Mouse (Mus musculus) neural tube, embryonic 13.5 days (tissue): Measurements from ENCODE around the gene Hao2. TPM values are rescaled to one million over a fixed set of nuclear protein-coding genes. Genes with fewer than 3 reads are reported as not detected.

ENCODE experiments used
- ATAC-seq: fragments of 200-750 bp; cut with Nextera tagmentation; 2 replicates; pipeline ENCODE4 v1.8.0; 2017; ENCODE audit warnings: low read depth, mild to moderate bottlenecking, moderate TSS enrichment, moderate library complexity
- H3K27ac ChIP-seq: fragments of 300-500 bp; sonication (generic); replicated peaks from 2 replicates; pipeline ENCODE4 v1.5.1; 2015; ENCODE audit warnings: moderate library complexity, mild to moderate bottlenecking, inconsistent platforms
- H3K27me3 ChIP-seq: fragments of 300-500 bp; sonication (generic); 2 replicates; pipeline ENCODE4 v1.6.1; 2015; ENCODE audit warnings: mild to moderate bottlenecking, inconsistent platforms
- H3K36me3 ChIP-seq: fragments of 300-500 bp; sonication (generic); 2 replicates; pipeline ENCODE4 v1.6.1; 2015; ENCODE audit warnings: mild to moderate bottlenecking, inconsistent platforms
- H3K4me1 ChIP-seq: fragments of 300-500 bp; sonication (generic); replicated peaks from 2 replicates; pipeline ENCODE4 v1.6.1; 2015; ENCODE audit warnings: inconsistent platforms
- H3K4me2 ChIP-seq: fragments of 300-500 bp; sonication (generic); 2 replicates; pipeline ENCODE4 v1.6.1; 2015; ENCODE audit warnings: inconsistent platforms, mild to moderate bottlenecking, moderate library complexity
- H3K4me3 ChIP-seq: fragments of 300-500 bp; sonication (generic); 2 replicates; pipeline ENCODE4 v1.5.1; 2015; ENCODE audit warnings: mild to moderate bottlenecking, inconsistent platforms
- H3K9ac ChIP-seq: fragments of 300-500 bp; sonication (generic); 2 replicates; pipeline ENCODE4 v1.6.1; 2015; ENCODE audit warnings: moderate library complexity, mild to moderate bottlenecking, inconsistent platforms
- H3K9me3 ChIP-seq: fragments of 300-500 bp; sonication (generic); 2 replicates; pipeline ENCODE4 v1.6.1; 2016; ENCODE audit warnings: inconsistent platforms
- WGBS: fragments of 180-500 bp; shearing (Covaris S2); methylation state at CpG from one replicate; pipeline ENCODE4 v1.1.7; 2015; 5-methylcytosine and 5-hydroxymethylcytosine counted together
- polyA plus RNA-seq: library from polyadenylated mRNA; unstranded; fragments of >200 nt; fragmentation: Nextera tagmentation; extraction: Ambion mirVana; gene quantifications from 2 replicates; pipeline ENCODE4 v1.2.1, GENCODE M21; 2015

The Hao2 gene
- polyA plus RNA-seq, 1 experiment from 2014 or later = not detected

DNA sequence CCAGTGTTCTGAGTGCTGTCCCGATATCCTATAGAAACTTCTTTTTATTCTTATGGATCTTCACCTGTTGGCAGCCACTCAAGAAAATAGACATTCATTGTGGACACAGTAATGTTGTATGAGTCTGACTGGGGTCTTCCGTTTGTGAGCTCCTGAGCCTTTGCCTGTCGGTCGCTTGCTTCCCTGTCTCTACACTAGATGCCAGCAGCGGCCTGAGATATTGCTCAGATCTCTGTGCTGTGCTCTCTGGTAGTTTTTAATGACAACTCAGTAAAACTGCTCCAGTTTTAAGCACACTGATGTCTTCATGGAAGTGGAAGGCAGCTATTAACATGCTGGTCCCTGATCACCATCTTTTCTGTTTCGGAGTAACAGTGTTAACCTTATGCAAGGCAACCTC is 20.6 kb upstream of the Hao2 start:
- no peak for ATAC-seq
- Histone ChIP-seq H3K4me2 (no peak overlapping the region), H3K27ac (no peak overlapping the region), H3K4me1 (no peaks in the 10 kb centered on the region), H3K27me3 (no peaks in the 10 kb centered on the region), H3K36me3 (no peaks in the 10 kb centered on the region), H3K4me3 (no peak overlapping the region), H3K9me3 (no peaks in the 10 kb centered on the region), H3K9ac (no peak overlapping the region)
- 77% methylated on average over 6 of the region's 6 CpGs for WGBS

DNA sequence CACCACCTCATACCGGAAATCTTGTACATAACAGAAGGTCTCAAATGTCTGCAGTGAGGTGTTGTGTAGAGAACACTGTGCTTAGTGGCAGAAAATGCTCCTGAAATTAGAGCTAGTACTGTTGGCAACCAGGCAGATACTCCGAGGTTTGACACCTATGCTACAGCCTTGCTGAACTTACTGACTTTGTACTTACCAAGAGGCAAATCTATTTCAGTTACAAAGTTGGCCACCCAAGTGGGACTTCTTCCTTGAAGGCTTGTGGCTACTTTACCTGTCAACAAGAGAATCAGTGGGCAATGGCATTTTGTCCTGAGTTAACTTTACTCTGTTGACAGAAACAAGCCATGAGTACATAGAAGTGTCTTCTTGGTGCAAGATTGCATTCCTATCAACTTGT is 4.6 kb upstream of the Hao2 start:
- WGBS = 84% methylated on average over 2 of the region's 2 CpGs

DNA sequence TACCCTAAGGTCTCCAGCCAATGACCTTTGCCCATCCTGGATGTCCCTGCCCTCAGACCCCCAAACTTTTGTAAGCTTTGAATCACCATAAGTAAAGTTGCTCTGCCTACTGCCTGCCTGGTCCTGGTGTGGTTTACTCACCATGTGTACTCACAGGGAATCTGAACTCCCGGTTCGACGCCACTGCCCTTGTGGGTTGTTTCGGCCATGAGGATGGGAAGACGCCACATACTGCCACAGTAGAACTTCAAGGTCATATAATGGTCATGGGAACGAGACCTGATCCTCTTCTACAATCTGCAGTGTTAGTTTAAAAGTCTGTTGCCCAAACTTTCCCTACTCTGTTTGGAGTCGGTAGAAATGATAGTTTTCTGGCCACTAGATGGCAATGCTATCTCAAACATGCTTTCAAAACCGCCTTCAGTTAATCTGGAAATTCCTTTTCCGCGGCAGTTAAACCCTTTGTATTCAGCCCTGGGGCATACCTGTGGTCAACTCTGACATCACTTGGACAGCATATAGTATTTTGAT is 2.1 kb upstream of the Hao2 start:
- Histone ChIP-seq H3K4me2 (peak overlapping the region; percentile 37), H3K4me1 (no peaks in the 10 kb centered on the region), H3K4me3 (no peak overlapping the region), H3K27ac (no peak overlapping the region), H3K9ac (no peak overlapping the region), H3K27me3 (no peaks in the 10 kb centered on the region), H3K36me3 (no peaks in the 10 kb centered on the region), H3K9me3 (no peaks in the 10 kb centered on the region)
- ATAC-seq = 0 out of 2 replicates have a peak, but pooled peaks have one; percentile 27
- WGBS = 48% methylated on average over 10 of the region's 10 CpGs

More for the DNA sequence above, 4.6 kb upstream of the Hao2 start:
- H3K9me3 ChIP-seq = no peaks in the 10 kb centered on the region
- H3K27ac ChIP-seq = no peak overlapping the region
- H3K4me2 ChIP-seq = no peak overlapping the region
- H3K4me1 ChIP-seq = no peaks in the 10 kb centered on the region
- no peak overlapping the region for H3K4me3 ChIP-seq
- H3K9ac ChIP-seq = no peak overlapping the region
- H3K36me3 ChIP-seq = no peaks in the 10 kb centered on the region
- H3K27me3 ChIP-seq = no peaks in the 10 kb centered on the region
- ATAC-seq = no peak

DNA sequence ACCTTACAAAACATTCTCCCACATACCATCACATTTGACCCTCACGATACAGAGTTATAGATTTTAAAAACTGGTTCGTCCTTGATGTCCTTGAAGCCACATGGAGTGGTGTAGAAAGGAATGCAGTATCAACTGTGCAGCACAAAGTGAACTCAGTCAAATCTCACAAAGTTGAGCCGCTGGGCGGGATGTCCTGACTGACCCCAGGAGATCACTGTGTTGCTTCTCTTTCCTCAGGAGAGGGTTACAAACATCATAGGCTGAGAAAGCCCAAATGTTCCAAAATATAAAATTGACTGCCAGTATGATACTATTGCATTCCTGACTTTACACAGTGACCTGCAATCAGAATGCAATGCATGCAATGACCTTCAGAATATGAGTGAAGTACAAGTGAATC is 2.6 kb downstream of the Hao2 start:
- Histone ChIP-seq H3K4me3 (no peak overlapping the region), H3K9me3 (no peaks in the 10 kb centered on the region), H3K4me2 (no peak overlapping the region), H3K27ac (no peak overlapping the region), H3K4me1 (no peaks in the 10 kb centered on the region), H3K27me3 (no peaks in the 10 kb centered on the region), H3K9ac (no peak overlapping the region), H3K36me3 (no peaks in the 10 kb centered on the region)
- ATAC-seq = no peak
- WGBS = 91% methylated on average over 4 of the region's 4 CpGs

DNA sequence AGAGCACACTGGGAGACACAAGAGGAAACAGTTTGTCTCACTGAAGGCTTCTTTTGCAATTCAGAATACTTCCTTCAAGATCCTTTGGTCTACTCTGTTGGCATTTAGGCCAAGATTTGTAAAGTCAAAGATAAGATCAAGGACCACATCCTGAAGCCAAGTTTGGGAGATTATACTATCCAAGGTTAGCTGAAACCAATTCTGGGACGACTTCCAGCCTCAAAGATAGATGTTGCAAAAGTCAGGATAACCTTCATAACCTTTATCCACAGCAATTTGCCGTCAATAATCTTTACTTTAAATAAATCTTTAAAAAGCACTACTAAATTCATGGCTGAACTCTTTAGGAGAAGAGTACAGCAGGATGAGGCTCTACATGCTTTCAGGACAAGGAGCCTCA is 4.8 kb downstream of the Hao2 start:
- no peaks in the 10 kb centered on the region for H3K36me3 ChIP-seq
- no peak overlapping the region for H3K9ac ChIP-seq
- no peak overlapping the region for H3K4me3 ChIP-seq
- no peaks in the 10 kb centered on the region for H3K9me3 ChIP-seq
- no peak overlapping the region for H3K27ac ChIP-seq
- H3K4me2 ChIP-seq = no peak overlapping the region
- H3K27me3 ChIP-seq = no peaks in the 10 kb centered on the region
- ATAC-seq = no peak
- no peaks in the 10 kb centered on the region for H3K4me1 ChIP-seq
- WGBS = 75% methylated on average over 2 of the region's 2 CpGs

DNA sequence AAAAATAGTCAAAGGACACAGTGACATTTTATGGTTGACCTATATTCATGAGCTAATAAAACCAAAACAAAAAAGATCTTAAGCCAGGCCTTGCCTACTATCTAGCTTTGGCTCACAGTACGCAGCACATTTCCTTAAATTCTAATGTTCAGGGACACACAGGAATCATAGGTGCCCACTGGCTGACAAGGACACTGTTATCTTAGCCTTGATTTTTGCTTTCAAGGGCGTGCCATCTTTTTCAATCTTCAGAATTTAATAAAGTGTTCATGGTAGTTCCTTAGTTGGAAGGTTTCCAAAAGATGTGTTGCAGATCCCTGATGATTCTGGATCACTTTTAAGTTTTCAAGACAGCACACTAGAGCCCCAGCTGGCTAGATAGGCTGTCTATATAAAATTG is 12.2 kb downstream of the Hao2 start:
- no peaks in the 10 kb centered on the region for H3K36me3 ChIP-seq
- H3K27me3 ChIP-seq = no peaks in the 10 kb centered on the region
- H3K4me1 ChIP-seq = no peaks in the 10 kb centered on the region
- H3K9ac ChIP-seq = no peak overlapping the region
- no peak for ATAC-seq
- no peak overlapping the region for H3K4me2 ChIP-seq
- H3K4me3 ChIP-seq = no peak overlapping the region
- H3K27ac ChIP-seq = no peak overlapping the region
- H3K9me3 ChIP-seq = no peaks in the 10 kb centered on the region
- WGBS = 87% methylated on average over 2 of the region's 2 CpGs

DNA sequence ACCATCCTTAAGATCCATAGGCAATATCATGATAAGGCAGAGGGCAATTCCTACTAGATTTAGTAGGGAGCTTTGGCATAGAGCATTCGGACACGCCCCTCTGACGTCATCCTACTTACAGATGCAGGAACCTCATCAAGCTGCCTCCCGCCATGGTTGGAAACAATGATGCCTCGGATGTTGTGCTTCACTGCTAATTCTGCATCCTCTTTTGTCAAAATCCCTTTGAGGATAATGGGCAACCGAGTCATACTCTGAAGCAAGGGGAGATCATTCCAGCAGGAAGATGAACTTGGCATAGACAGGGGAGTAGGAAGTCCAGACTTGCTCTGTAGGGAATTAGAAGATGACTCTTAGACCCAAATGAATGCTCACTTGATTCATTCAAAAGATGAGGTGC is 12.8 kb downstream of the Hao2 start:
- no peak overlapping the region for H3K4me2 ChIP-seq
- no peak overlapping the region for H3K9ac ChIP-seq
- H3K36me3 ChIP-seq = no peaks in the 10 kb centered on the region
- ATAC-seq = no peak
- H3K4me1 ChIP-seq = no peaks in the 10 kb centered on the region
- H3K9me3 ChIP-seq = no peaks in the 10 kb centered on the region
- no peak overlapping the region for H3K27ac ChIP-seq
- 74% methylated on average over 6 of the region's 6 CpGs for WGBS
- H3K27me3 ChIP-seq = no peaks in the 10 kb centered on the region
- H3K4me3 ChIP-seq = no peak overlapping the region

DNA sequence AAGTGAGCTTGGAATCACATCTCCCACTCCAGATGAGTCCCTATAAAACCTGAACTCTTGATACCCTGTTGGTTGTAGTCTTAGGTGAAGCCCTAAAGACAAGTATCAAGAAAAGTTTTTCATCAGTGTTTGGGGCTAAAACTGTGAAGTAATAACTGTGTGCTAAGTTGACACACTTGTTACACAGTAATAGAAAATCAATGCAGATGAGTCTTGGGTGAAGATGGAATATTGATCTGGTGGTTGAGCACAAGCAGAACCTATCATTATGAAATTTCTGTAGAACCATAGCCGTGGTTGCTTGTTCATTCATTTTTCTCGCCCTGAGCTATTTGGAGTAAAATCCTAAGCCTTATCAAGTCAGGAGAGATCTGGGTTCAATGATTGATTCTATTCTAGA is 24.8 kb downstream of the Hao2 start:
- 84% methylated on average over 2 of the region's 2 CpGs for WGBS

DNA sequence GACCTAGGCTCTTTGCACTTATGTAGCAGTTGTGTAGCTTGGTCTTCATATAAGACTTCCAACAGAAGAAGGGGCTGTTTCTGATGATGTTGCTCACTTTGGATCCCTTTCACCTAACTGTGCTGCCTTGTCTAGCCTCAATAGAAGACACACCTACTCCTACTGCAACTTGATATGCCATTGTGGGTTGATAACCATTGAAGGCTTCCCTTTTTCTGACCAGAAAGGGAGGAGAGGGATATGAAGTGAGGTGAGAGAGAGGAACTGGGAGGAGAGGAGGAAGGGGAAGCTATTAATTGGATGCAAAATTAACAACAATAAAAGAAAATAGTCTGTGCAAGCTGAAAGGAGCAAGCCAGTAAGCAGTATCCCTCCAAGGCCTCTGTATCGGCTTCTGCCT is 30.2 kb downstream of the Hao2 start:
- no peaks in the 10 kb centered on the region for H3K9me3 ChIP-seq
- no peak overlapping the region for H3K9ac ChIP-seq
- no peak overlapping the region for H3K4me2 ChIP-seq
- no peaks in the 10 kb centered on the region for H3K4me1 ChIP-seq
- 85% methylated on average over 1 of the region's 1 CpGs for WGBS
- no peaks in the 10 kb centered on the region for H3K36me3 ChIP-seq
- no peak overlapping the region for H3K27ac ChIP-seq
- no peaks in the 10 kb centered on the region for H3K27me3 ChIP-seq
- no peak overlapping the region for H3K4me3 ChIP-seq
- no peak for ATAC-seq

More for the DNA sequence above, 24.8 kb downstream of the Hao2 start:
- Histone ChIP-seq H3K9me3 (no peaks in the 10 kb centered on the region), H3K36me3 (no peaks in the 10 kb centered on the region), H3K27me3 (no peaks in the 10 kb centered on the region), H3K9ac (no peak overlapping the region), H3K27ac (no peak overlapping the region), H3K4me3 (no peak overlapping the region), H3K4me2 (no peak overlapping the region), H3K4me1 (no peaks in the 10 kb centered on the region)
- no peak for ATAC-seq

DNA sequence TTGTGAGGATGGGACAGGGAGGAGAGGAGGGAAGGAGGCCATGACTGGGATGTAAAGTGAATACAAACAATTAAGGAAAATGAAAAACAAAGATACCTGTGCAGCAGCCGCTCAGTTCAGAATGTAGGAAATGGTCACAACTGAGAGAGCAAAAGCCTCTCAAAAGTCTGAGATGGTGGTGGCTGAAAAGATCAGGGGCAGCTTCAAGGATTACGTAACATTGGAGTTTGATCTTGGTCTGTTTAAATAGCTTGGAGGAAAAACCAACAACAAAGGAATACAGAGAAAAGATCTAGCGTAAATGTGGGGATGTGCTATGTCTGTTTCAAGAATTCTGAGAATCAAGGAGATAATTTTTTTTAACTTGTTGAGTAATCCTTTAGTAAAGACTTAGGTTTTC is 33.5 kb downstream of the Hao2 start, which contains the start of gene Hsd3b1:
TSS of gene Hsd3b1 (minus strand) at position 219 of the 400 bp plus-strand sequence.
- ATAC-seq = no peak

DNA sequence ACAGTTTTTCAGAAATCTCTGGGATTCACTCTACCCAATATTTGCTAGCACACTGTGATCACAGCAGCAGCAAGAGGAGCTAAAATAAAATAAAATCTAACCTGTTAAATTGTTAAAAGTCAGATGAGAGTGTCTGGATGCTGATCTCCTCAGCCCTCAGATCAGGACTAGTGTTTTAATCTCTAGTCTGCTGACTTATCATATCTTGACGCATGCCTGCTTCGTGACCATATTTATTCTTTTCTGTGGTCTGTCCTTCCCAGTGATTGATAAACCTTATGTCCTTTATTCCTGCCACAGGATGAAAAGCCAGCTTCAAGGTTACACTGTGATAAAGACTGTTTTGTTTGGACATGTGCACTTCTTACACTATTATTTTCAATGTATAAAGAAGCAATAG is 35.0 kb downstream of the Hao2 start:
- Histone ChIP-seq H3K9me3 (no peaks in the 10 kb centered on the region), H3K27me3 (no peaks in the 10 kb centered on the region), H3K4me3 (no peak overlapping the region), H3K9ac (no peak overlapping the region), H3K4me2 (no peak overlapping the region), H3K4me1 (no peaks in the 10 kb centered on the region), H3K36me3 (no peaks in the 10 kb centered on the region), H3K27ac (no peak overlapping the region)
- ATAC-seq = no peak
- 79% methylated on average over 2 of the region's 2 CpGs for WGBS

More for the DNA sequence above, 33.5 kb downstream of the Hao2 start, which contains the start of gene Hsd3b1:
- H3K4me1 ChIP-seq = no peaks in the 10 kb centered on the region
- no peak within 1 kb of the TSS for H3K4me3 ChIP-seq
- H3K27ac ChIP-seq = no peak within 1 kb of the TSS
- WGBS = 95% methylated on average over 3 of the region's 3 CpGs
- no peak within 1 kb of the TSS for H3K4me2 ChIP-seq
- no peaks in the 10 kb centered on the region for H3K9me3 ChIP-seq
- no peaks in the 10 kb centered on the region for H3K36me3 ChIP-seq
- H3K27me3 ChIP-seq = no peaks in the 10 kb centered on the region
- H3K9ac ChIP-seq = no peak within 1 kb of the TSS

DNA sequence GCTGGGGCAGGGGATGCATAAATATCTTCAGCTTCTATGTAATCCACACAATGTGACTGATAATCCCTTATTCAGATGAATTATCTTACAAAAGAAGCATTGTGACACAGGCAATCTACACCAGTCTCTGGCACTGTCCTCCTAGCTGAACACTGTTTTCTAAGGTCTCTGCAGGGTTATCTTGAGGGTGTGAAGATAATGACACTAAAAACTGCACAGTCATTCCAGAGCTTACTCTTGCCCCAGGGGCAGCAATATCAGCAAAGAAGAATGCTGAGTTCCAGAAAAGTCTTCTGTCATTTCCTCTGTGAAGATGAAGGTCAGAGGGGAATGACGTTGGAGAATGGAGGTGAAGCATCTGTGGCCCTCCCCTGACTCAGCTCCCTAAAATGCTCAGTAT is 36.1 kb downstream of the Hao2 start:
- no peak overlapping the region for H3K4me2 ChIP-seq
- no peak for ATAC-seq
- H3K36me3 ChIP-seq = no peaks in the 10 kb centered on the region
- H3K9ac ChIP-seq = no peak overlapping the region
- WGBS = 76% methylated on average over 1 of the region's 1 CpGs
- H3K4me3 ChIP-seq = no peak overlapping the region
- H3K27me3 ChIP-seq = no peaks in the 10 kb centered on the region
- H3K9me3 ChIP-seq = no peaks in the 10 kb centered on the region
- no peak overlapping the region for H3K27ac ChIP-seq
- H3K4me1 ChIP-seq = no peaks in the 10 kb centered on the region

DNA sequence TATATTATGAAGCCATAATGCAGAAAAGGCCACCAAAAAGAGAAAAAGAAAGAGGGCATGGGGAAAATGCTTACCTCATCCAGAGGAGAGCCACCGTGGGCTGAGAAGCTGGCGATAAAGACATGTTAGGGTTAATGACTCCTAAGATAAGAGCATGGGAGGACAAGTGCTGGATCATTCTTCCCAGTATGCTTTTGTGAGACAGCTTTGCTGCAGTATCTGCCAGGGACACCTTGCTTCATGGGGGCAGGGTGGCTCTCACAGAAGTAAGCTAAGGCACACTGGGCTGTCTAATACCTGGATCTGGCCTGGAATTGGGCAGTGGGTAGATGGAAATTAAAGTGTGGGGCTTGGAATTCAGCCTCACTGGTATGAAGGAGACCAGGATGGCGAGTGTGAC is 37.9 kb downstream of the Hao2 start:
- no peak overlapping the region for H3K9ac ChIP-seq
- no peaks in the 10 kb centered on the region for H3K27me3 ChIP-seq
- H3K4me3 ChIP-seq = no peak overlapping the region
- no peaks in the 10 kb centered on the region for H3K4me1 ChIP-seq
- no peak overlapping the region for H3K27ac ChIP-seq
- H3K36me3 ChIP-seq = no peaks in the 10 kb centered on the region
- no peaks in the 10 kb centered on the region for H3K9me3 ChIP-seq
- no peak overlapping the region for H3K4me2 ChIP-seq
- ATAC-seq = no peak
- WGBS = 86% methylated on average over 3 of the region's 3 CpGs
